Mouse (Mus musculus): ENCODE data around the gene Gm21317.
"Not testable (repeated sequence)": the region's sequence is repeated elsewhere in the genome, so short reads cannot be mapped to it uniquely, and the experiment has no call there.

The Gm21317 gene

GRCm38 (mm10) chrY:82224927-82225326 is at the start of gene Gm21317:
TSS of gene Gm21317 (plus strand) at chrY:82225227.
- in situ Hi-C loops (cut with MseI, MboI): not testable (repeated sequence)
